Mouse (Mus musculus): ENCODE measurements around the gene Kdm6a.

Gene Kdm6a

GRCm38 (mm10) chrX:18162192-18162857 lies at the start of gene Kdm6a:
Gene Kdm6a, plus strand, starts transcription at chrX:18162575.
- peak; percentile 98 for DNase-seq (ENCODE audit: low read depth, low spot score)

- no peak for DNase-seq (ENCODE audit: low read depth, low spot score)
Observed at GRCm38 (mm10) chrX:18145557-18145956, 16.8 kb upstream of the Kdm6a start, which contains the start of gene Dusp21. Gene Dusp21, plus strand, starts transcription at chrX:18145857.

GRCm38 (mm10) chrX:18160734-18161442 lies 1.5 kb upstream of the Kdm6a start:
- no peak for DNase-seq (ENCODE audit: low read depth, low spot score)

GRCm38 (mm10) chrX:18161796-18162191 lies 581 bp upstream of the Kdm6a start:
- no peak for DNase-seq (ENCODE audit: low read depth, low spot score)

GRCm38 (mm10) chrX:18162861-18163731 lies 721 bp downstream of the Kdm6a start:
- DNase-seq (ENCODE audit: low read depth, low spot score), result peak; percentile 63

- DNase-seq (ENCODE audit: low read depth, low spot score), result peak; percentile 69
Observed at GRCm38 (mm10) chrX:18163917-18164624, 1.7 kb downstream of the Kdm6a start.

DNA sequence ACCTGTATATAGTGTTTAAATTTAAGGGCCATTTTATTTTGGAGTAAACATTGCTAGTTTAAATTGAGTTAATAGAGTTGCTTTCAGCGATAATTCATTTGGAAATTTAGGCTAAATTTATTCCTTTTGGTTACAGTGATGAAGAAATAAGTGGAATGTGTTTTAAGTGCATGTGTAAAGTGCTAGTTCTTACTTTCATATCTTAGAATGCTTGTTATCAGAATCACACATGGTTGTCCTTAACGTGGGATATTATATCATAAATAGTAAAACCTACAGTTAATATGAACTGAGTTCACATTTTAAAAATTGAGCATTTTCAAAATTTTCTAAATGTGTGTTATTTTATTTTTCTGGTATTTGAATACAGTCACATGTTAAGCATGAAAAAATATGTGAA lies 2.7 kb downstream of the Kdm6a start:
- no peak for DNase-seq (ENCODE audit: low read depth, low spot score)

DNA sequence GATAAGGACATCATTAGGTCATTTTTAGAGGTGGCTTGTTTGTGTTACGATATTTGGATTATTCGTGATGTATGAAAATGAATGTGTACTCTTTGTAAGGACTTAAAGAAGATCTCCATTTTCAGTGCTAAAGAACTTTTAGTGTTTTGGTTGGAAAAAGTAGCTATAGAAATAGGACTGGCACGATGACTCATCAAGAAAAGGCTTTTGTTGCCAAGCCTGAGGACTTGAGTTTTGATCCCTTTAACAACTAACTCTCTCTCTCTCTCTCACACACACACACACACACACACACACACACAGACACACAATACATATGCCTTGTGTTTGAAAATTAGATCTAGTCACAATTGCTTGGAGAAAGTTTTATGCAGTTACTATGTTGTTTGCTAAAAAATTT lies 4.6 kb downstream of the Kdm6a start:
- DNase-seq (ENCODE audit: low read depth, low spot score), result no peak

DNA sequence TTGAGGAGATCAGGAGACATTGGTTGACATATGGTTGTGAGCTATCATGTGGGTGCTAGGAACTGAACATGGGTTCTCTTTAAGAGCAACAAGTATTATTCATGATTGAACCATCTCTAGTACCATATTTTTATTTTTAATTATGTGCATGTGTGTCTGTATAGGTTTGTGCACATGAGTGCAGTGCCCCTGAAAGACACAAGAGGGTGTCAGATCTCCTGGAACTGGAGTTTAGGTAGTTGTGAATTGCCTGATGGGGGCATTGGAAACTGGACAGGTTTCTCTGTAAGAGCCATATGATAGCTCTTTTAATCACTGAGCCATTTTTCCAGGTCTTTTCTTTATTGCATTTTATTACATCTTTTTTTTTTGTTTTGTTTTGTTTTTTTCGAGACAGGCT lies 6.6 kb downstream of the Kdm6a start:
- peak; percentile 40 for DNase-seq (ENCODE audit: low read depth, low spot score)

DNA sequence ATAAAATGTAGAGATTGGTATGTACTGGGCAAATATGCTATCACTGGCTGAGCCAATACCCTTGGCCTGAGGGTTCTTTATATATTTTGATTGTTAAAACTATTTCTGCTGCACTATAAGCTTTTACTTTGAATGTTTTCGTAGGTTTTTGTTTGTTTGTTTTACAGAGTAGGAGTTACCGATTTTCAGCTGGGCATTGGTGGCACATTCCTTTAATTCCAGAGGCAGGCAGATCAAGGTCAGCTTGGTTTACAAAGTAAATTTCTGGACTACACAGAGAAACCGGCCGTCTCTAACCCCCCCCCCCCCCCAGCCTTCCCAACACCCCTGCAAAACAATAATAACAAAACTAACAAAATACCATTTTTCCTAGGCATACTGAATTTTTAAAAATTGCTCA lies 12.5 kb downstream of the Kdm6a start:
- DNase-seq (ENCODE audit: low read depth, low spot score), result no peak

GRCm38 (mm10) chrX:18177803-18178202 lies 15.4 kb downstream of the Kdm6a start:
- DNase-seq (ENCODE audit: low read depth, low spot score), result no peak

GRCm38 (mm10) chrX:18179492-18179891 lies 17.1 kb downstream of the Kdm6a start:
- no peak for DNase-seq (ENCODE audit: low read depth, low spot score)

GRCm38 (mm10) chrX:18187203-18187602 lies 24.8 kb downstream of the Kdm6a start:
- DNase-seq (ENCODE audit: low read depth, low spot score), result no peak

DNA sequence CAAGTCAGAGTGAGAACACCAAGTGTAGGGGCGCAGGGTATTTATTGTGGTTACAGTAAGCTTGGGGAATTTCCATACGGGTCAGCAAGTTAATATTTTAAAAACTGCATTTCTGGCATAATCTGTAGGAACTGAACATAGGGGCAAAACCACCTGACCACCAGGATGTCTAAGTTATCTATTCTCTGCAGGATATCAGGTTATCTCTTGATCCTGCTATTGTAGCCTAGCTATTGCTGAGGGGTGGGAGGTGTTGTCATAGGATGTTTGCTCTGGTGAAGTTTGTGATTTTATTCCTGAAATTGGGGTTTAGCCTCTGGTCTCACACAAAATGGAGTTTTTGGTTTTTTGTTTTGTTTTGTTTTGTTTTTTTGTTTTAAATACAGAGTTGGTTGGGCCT lies 25.9 kb downstream of the Kdm6a start:
- DNase-seq (ENCODE audit: low read depth, low spot score), result no peak

- DNase-seq (ENCODE audit: low read depth, low spot score), result no peak
Observed at GRCm38 (mm10) chrX:18239572-18239971, 77.2 kb downstream of the Kdm6a start.

- no peak for DNase-seq (ENCODE audit: low read depth, low spot score)
Observed at GRCm38 (mm10) chrX:18250621-18251020, 88.2 kb downstream of the Kdm6a start.

GRCm38 (mm10) chrX:18254767-18255166 lies 92.4 kb downstream of the Kdm6a start:
- peak; percentile 43 for DNase-seq (ENCODE audit: low read depth, low spot score)

- no peak for DNase-seq (ENCODE audit: low read depth, low spot score)
Observed at GRCm38 (mm10) chrX:18258238-18258809, 95.9 kb downstream of the Kdm6a start.

- no peak for DNase-seq (ENCODE audit: low read depth, low spot score)
Observed at GRCm38 (mm10) chrX:18278561-18278960, 116.2 kb downstream of the Kdm6a start.

- no peak for DNase-seq (ENCODE audit: low read depth, low spot score)
Observed at GRCm38 (mm10) chrX:18280134-18280533, 117.8 kb downstream of the Kdm6a start.
